Mouse (Mus musculus) neural tube, embryonic 13.5 days (tissue): Measurements from ENCODE around the gene Hivep3. TPM values are rescaled to one million over a fixed set of nuclear protein-coding genes. Genes with fewer than 3 reads are reported as not detected.
A peak's percentile ranks its signal among the peaks of the same experiment; 100 is the strongest.

ENCODE experiments used
- ATAC-seq: fragments of 200-750 bp; cut with Nextera tagmentation; 2 replicates; pipeline ENCODE4 v1.8.0; 2017; ENCODE audit warnings: low read depth, mild to moderate bottlenecking, moderate TSS enrichment, moderate library complexity
- H3K27ac ChIP-seq: fragments of 300-500 bp; sonication (generic); replicated peaks from 2 replicates; pipeline ENCODE4 v1.5.1; 2015; ENCODE audit warnings: moderate library complexity, mild to moderate bottlenecking, inconsistent platforms
- H3K27me3 ChIP-seq: fragments of 300-500 bp; sonication (generic); 2 replicates; pipeline ENCODE4 v1.6.1; 2015; ENCODE audit warnings: mild to moderate bottlenecking, inconsistent platforms
- H3K36me3 ChIP-seq: fragments of 300-500 bp; sonication (generic); 2 replicates; pipeline ENCODE4 v1.6.1; 2015; ENCODE audit warnings: mild to moderate bottlenecking, inconsistent platforms
- H3K4me1 ChIP-seq: fragments of 300-500 bp; sonication (generic); replicated peaks from 2 replicates; pipeline ENCODE4 v1.6.1; 2015; ENCODE audit warnings: inconsistent platforms
- H3K4me2 ChIP-seq: fragments of 300-500 bp; sonication (generic); 2 replicates; pipeline ENCODE4 v1.6.1; 2015; ENCODE audit warnings: inconsistent platforms, mild to moderate bottlenecking, moderate library complexity
- H3K4me3 ChIP-seq: fragments of 300-500 bp; sonication (generic); 2 replicates; pipeline ENCODE4 v1.5.1; 2015; ENCODE audit warnings: mild to moderate bottlenecking, inconsistent platforms
- H3K9ac ChIP-seq: fragments of 300-500 bp; sonication (generic); 2 replicates; pipeline ENCODE4 v1.6.1; 2015; ENCODE audit warnings: moderate library complexity, mild to moderate bottlenecking, inconsistent platforms
- H3K9me3 ChIP-seq: fragments of 300-500 bp; sonication (generic); 2 replicates; pipeline ENCODE4 v1.6.1; 2016; ENCODE audit warnings: inconsistent platforms
- WGBS: fragments of 180-500 bp; shearing (Covaris S2); methylation state at CpG from one replicate; pipeline ENCODE4 v1.1.7; 2015; 5-methylcytosine and 5-hydroxymethylcytosine counted together
- polyA plus RNA-seq: library from polyadenylated mRNA; unstranded; fragments of >200 nt; fragmentation: Nextera tagmentation; extraction: Ambion mirVana; gene quantifications from 2 replicates; pipeline ENCODE4 v1.2.1, GENCODE M21; 2015

Hivep3 gene
- polyA plus RNA-seq, 1 experiment from 2014 or later = 20.6 TPM

GRCm38 (mm10) chr4:119997351-119997750 lies 263.8 kb downstream of the Hivep3 start:
- H3K9me3 ChIP-seq = no peaks in the 10 kb centered on the region
- no peaks in the 10 kb centered on the region for H3K4me1 ChIP-seq
- H3K27me3 ChIP-seq = no peaks in the 10 kb centered on the region
- WGBS = 93% methylated on average over 7 of the region's 7 CpGs
- no peak overlapping the region for H3K4me2 ChIP-seq
- no peak overlapping the region for H3K4me3 ChIP-seq
- no peak for ATAC-seq
- no peak overlapping the region for H3K27ac ChIP-seq
- no peak overlapping the region for H3K9ac ChIP-seq
- no peaks in the 10 kb centered on the region for H3K36me3 ChIP-seq

DNA sequence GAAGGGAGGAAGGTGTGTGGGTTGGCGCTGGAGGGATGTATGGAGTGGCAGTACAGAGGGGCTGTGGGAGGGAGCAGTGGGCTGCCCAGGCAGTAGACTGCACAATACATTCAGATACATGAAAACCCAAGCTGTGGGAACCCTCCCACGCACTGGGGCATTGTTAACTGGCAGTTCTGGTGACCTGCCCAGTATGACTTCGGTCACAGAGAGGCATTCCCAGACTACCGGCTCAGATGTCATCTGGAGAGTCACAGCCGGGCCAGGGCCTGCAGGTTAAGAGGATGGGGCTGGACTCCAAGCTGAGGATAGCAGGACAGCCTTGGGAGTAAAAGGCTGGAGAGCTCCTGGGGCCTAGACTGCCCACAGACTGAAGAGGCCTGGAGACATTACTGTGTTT lies 265.3 kb downstream of the Hivep3 start:
- Histone ChIP-seq H3K4me1 (no peaks in the 10 kb centered on the region), H3K9ac (no peak overlapping the region), H3K9me3 (no peaks in the 10 kb centered on the region), H3K27ac (no peak overlapping the region), H3K27me3 (no peaks in the 10 kb centered on the region), H3K36me3 (no peaks in the 10 kb centered on the region), H3K4me3 (no peak overlapping the region), H3K4me2 (no peak overlapping the region)
- ATAC-seq = no peak
- WGBS = 59% methylated on average over 5 of the region's 5 CpGs

DNA sequence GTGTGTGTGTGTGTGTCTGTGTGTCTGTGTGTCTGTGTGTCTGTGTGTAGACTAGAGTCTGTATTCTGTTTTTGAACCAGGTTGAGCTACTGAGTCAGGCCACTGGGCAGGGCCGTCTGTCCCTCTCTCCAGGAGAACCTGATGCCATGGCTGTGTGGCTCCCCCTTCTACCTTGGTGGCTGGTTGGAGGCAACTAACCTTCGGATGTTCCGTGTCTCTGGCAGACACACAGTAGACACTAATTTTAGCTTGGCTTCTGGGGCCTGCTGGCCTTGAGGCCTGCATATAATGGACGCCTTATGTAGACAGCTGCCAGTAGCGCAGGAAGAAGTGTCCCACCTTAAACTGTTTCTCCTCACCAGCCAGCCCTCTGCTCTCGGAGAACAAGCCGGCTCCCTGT lies 267.3 kb downstream of the Hivep3 start:
- no peak for ATAC-seq

DNA sequence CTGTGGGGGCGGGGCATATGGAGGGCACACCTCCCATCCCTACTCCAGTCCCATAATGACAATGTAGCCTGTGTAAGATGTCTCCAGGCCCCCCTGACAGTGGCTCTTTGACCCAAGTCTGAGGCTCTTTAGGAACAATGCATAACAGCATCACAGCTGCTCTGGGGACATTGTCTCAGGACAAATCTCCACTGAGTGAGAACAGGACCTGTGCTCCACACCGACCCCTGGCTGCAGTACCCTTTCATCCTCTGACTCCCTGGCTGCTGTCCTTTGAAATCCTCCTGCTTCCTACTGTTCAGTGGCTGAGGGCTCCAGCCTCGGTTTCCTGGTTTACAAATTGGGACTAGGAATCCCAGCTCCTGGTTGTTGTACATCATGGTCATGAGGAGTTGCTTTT lies 269.4 kb downstream of the Hivep3 start:
- Histone ChIP-seq H3K27ac (no peak overlapping the region), H3K9ac (no peak overlapping the region), H3K4me2 (no peak overlapping the region), H3K4me1 (no peaks in the 10 kb centered on the region), H3K4me3 (no peak overlapping the region), H3K36me3 (no peaks in the 10 kb centered on the region), H3K9me3 (no peaks in the 10 kb centered on the region), H3K27me3 (no peaks in the 10 kb centered on the region)
- WGBS = 47% methylated on average over 3 of the region's 3 CpGs
- no peak for ATAC-seq

More for the DNA sequence above, 267.3 kb downstream of the Hivep3 start:
- Histone ChIP-seq H3K9ac (no peak overlapping the region), H3K9me3 (no peaks in the 10 kb centered on the region), H3K27ac (no peak overlapping the region), H3K4me2 (no peak overlapping the region), H3K36me3 (no peaks in the 10 kb centered on the region), H3K4me3 (no peak overlapping the region), H3K27me3 (no peaks in the 10 kb centered on the region), H3K4me1 (no peaks in the 10 kb centered on the region)
- 82% methylated on average over 7 of the region's 7 CpGs for WGBS

- no peaks in the 10 kb centered on the region for H3K36me3 ChIP-seq
Measured at GRCm38 (mm10) chr4:120006046-120006445, 272.5 kb downstream of the Hivep3 start.

DNA sequence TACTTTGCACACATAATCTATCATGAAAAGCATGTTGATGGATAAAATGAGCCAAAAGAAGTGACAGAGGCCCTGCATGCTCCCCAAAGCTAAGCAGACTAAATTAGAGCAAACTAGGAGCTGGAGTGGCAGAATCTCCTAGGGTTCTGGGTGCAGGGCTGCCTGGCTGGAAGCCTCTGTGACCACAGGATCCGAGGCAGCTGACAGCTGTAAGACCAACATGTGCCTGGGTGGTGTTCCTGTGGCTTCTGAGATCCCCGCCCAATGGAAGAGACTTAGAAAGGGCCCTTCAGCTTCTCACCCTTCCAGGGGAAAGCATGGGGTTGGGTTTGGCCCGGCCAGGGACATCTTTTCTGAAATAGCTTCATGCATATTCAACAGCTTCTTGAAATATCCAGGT lies 274.3 kb downstream of the Hivep3 start:
- no peak for ATAC-seq
- Histone ChIP-seq H3K9ac (no peak overlapping the region), H3K27me3 (no peaks in the 10 kb centered on the region), H3K4me2 (no peak overlapping the region), H3K36me3 (no peaks in the 10 kb centered on the region), H3K4me3 (no peak overlapping the region), H3K27ac (no peak overlapping the region), H3K9me3 (no peaks in the 10 kb centered on the region), H3K4me1 (0 out of 2 replicates have a peak, but pooled peaks cover 3% of the 10 kb centered on the region)
- WGBS = 75% methylated on average over 3 of the region's 3 CpGs

More at GRCm38 (mm10) chr4:120006046-120006445, 272.5 kb downstream of the Hivep3 start:
- Histone ChIP-seq H3K27ac (no peak overlapping the region), H3K27me3 (no peaks in the 10 kb centered on the region), H3K4me3 (no peak overlapping the region), H3K4me1 (no peaks in the 10 kb centered on the region), H3K9ac (no peak overlapping the region), H3K9me3 (no peaks in the 10 kb centered on the region), H3K4me2 (no peak overlapping the region)
- no peak for ATAC-seq
- 72% methylated on average over 6 of the region's 6 CpGs for WGBS

- Histone ChIP-seq H3K27ac (no peak overlapping the region), H3K9ac (no peak overlapping the region), H3K4me2 (no peak overlapping the region), H3K9me3 (no peaks in the 10 kb centered on the region), H3K4me1 (0 out of 2 replicates have a peak, but pooled peaks cover 3% of the 10 kb centered on the region), H3K4me3 (no peak overlapping the region), H3K27me3 (no peaks in the 10 kb centered on the region), H3K36me3 (no peaks in the 10 kb centered on the region)
- ATAC-seq = no peak
- WGBS = 77% methylated on average over 2 of the region's 2 CpGs
Measured at GRCm38 (mm10) chr4:120009151-120009550, 275.6 kb downstream of the Hivep3 start.

DNA sequence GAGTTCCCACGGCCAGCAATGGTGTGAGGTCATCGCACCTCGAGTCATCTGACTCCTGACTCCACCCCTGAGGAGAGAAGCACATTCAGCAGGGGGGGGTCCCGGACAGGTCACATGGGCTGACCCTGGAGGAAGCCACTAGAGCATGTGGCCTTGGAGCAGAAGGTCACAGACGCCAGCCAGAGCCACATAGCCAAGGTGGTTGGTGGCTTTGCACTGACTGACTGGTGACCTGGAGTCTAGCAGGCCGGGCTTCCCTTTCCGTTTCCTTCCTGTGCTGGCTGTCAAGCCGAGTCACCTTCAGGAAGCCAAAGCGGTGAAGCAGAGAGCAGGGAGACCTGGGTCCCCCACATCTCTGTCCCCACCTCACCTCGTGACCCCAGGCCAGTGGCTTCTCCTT lies 278.2 kb downstream of the Hivep3 start:
- H3K27ac ChIP-seq = no peak overlapping the region
- no peaks in the 10 kb centered on the region for H3K27me3 ChIP-seq
- H3K9ac ChIP-seq = no peak overlapping the region
- H3K4me3 ChIP-seq = no peak overlapping the region
- H3K36me3 ChIP-seq = no peaks in the 10 kb centered on the region
- ATAC-seq = no peak
- WGBS = 77% methylated on average over 10 of the region's 10 CpGs
- no peak overlapping the region for H3K4me2 ChIP-seq
- H3K4me1 ChIP-seq = 0 out of 2 replicates have a peak, but pooled peaks cover 3% of the 10 kb centered on the region
- H3K9me3 ChIP-seq = no peaks in the 10 kb centered on the region

DNA sequence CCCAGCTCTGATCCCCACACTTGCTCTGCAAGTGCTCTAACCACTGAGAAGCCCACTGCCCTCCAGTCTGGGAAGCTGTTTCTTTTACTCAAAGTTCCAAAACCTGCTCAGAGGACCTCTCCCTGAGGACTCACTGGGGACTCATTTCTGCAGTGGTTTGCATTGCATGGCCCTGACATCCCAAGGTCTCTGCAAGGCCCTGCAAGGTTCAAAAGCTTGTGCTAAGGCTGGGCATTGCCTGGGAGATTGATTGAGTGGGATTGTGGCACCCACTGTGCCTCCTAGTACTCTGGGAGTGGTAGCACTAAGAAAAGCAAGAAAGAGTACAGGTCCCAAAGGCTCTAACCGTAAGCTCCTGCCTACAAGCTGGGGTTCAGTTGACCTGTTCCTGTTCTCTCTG lies 279.3 kb downstream of the Hivep3 start:
- Histone ChIP-seq H3K27me3 (no peaks in the 10 kb centered on the region), H3K4me3 (no peak overlapping the region), H3K36me3 (no peaks in the 10 kb centered on the region), H3K9me3 (no peaks in the 10 kb centered on the region), H3K4me2 (no peak overlapping the region), H3K9ac (no peak overlapping the region), H3K4me1 (peaks cover 11% of the 10 kb centered on the region; the same call in 1 of the 2 replicates), H3K27ac (no peak overlapping the region)
- 100% methylated on average over 1 of the region's 1 CpGs for WGBS
- no peak for ATAC-seq

- ATAC-seq = no peak
- WGBS = 86% methylated on average over 5 of the region's 5 CpGs
- H3K36me3 ChIP-seq = no peaks in the 10 kb centered on the region
- no peaks in the 10 kb centered on the region for H3K9me3 ChIP-seq
- H3K9ac ChIP-seq = no peak overlapping the region
- no peak overlapping the region for H3K4me3 ChIP-seq
- no peaks in the 10 kb centered on the region for H3K27me3 ChIP-seq
- no peak overlapping the region for H3K27ac ChIP-seq
- peaks cover 7% of the 10 kb centered on the region; the same call in 1 of the 2 replicates for H3K4me1 ChIP-seq
- no peak overlapping the region for H3K4me2 ChIP-seq
Measured at GRCm38 (mm10) chr4:120018426-120018825, 284.8 kb downstream of the Hivep3 start.

GRCm38 (mm10) chr4:120022392-120022791 lies 288.8 kb downstream of the Hivep3 start:
- WGBS = 60% methylated on average over 3 of the region's 3 CpGs
- H3K36me3 ChIP-seq = no peaks in the 10 kb centered on the region
- no peak overlapping the region for H3K4me2 ChIP-seq
- peaks cover 11% of the 10 kb centered on the region for H3K4me1 ChIP-seq
- no peak overlapping the region for H3K27ac ChIP-seq
- no peaks in the 10 kb centered on the region for H3K9me3 ChIP-seq
- H3K27me3 ChIP-seq = no peaks in the 10 kb centered on the region
- no peak overlapping the region for H3K4me3 ChIP-seq
- H3K9ac ChIP-seq = no peak overlapping the region
- ATAC-seq = no peak

DNA sequence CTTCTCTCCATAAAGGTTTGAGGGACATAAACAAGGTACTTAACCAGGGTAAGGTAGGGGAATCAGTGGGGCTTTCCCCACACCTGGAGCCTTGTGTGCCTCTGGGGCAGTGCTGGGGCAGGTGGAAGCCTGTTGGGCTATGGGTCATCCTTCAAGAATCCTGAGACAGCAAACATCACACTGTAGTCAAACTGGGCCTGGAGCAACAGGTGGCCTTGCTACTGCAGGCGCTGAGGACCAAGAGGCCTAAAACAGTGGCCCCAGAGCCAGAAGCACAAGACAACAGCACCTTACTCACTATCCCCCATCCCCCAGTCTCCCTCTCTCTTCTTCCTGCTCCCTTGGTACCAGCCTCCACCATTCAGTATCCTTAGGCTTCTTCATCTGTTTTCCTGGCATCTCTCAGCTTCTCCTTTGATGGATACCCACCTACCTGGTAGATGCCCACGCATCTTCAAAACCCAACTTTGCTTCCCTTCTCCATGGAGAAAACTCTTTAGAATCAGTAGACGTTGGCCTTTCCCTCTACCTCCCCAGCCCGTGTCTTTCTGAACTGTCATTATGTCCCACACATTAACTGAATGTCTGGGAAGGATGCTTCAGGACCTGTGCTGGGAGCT lies 289.7 kb downstream of the Hivep3 start:
- Histone ChIP-seq H3K9ac (no peak overlapping the region), H3K9me3 (no peaks in the 10 kb centered on the region), H3K4me3 (no peak overlapping the region), H3K27ac (no peak overlapping the region), H3K4me2 (no peak overlapping the region), H3K27me3 (no peaks in the 10 kb centered on the region), H3K36me3 (no peaks in the 10 kb centered on the region), H3K4me1 (peaks cover 6% of the 10 kb centered on the region)
- 93% methylated on average over 4 of the region's 4 CpGs for WGBS
- no peak for ATAC-seq

DNA sequence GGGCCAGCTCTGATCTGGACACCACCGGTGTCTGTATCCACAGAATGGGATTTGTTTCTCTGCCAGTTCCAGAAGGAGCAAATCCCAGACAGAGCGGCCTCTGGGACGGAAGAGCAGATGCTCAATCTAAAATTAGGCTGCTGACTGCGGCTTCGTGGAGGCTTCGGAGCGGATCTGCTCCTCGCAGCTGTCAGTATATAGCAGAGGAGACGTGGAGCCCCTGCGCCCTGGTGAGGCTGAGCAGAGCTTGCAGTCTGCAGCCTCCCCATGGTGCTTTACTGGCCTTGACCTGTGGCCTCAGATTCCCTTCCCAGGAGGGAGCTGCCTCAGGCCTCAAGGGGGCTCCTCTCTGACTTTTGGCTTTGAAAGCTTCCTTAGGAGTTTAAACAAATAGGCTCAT lies 290.5 kb downstream of the Hivep3 start:
- H3K36me3 ChIP-seq = no peaks in the 10 kb centered on the region
- no peaks in the 10 kb centered on the region for H3K9me3 ChIP-seq
- no peak overlapping the region for H3K9ac ChIP-seq
- H3K4me3 ChIP-seq = no peak overlapping the region
- 43% methylated on average over 10 of the region's 10 CpGs for WGBS
- peak overlapping the region; percentile 46; the same call in 1 of the 2 replicates for H3K27ac ChIP-seq
- H3K27me3 ChIP-seq = no peaks in the 10 kb centered on the region
- peaks cover 6% of the 10 kb centered on the region for H3K4me1 ChIP-seq
- H3K4me2 ChIP-seq = no peak overlapping the region
- ATAC-seq = peak; percentile 61; the same call in 1 of the 2 replicates
